Mouse (Mus musculus) liver, adult 2 months (tissue): ENCODE data around the gene Tmem9b. TPM values are rescaled to one million over a fixed set of nuclear protein-coding genes. Genes with fewer than 3 reads are reported as not detected.
A peak's percentile ranks its signal among the peaks of the same experiment; 100 is the strongest.

Experiments
- DNase-seq: peaks from one replicate; pipeline ENCODE4 v3.0.0-alpha.2; 2011; ENCODE audit warnings: low read depth, low spot score; ENCODE audit errors: extremely low read depth
- H3K27ac ChIP-seq: fragments of 200-500 bp; replicated peaks from 2 replicates; pipeline ENCODE4 v1.5.1; 2012; ENCODE audit warnings: low read depth, mild to moderate bottlenecking, control low read depth, inconsistent platforms, low read length; ENCODE audit not compliant: insufficient read depth
- H3K27me3 ChIP-seq: fragments of 200-500 bp; 2 replicates; pipeline ENCODE4 v1.6.1; 2012; ENCODE audit warnings: mild to moderate bottlenecking, moderate library complexity, low read length, inconsistent platforms; ENCODE audit not compliant: control insufficient read depth, insufficient read depth
- H3K36me3 ChIP-seq: fragments of 200-500 bp; 2 replicates; pipeline ENCODE4 v1.6.1; 2012; ENCODE audit warnings: low read length, inconsistent platforms; ENCODE audit not compliant: control insufficient read depth, insufficient read depth
- H3K4me1 ChIP-seq: fragments of 200-500 bp; 2 replicates; pipeline ENCODE4 v1.6.1; 2011; ENCODE audit warnings: low read length; ENCODE audit not compliant: control insufficient read depth, insufficient read depth
- H3K4me3 ChIP-seq: fragments of 200-500 bp; 2 replicates; pipeline ENCODE4 v1.5.1; 2011; ENCODE audit warnings: low read depth, mild to moderate bottlenecking, control low read depth, low read length, moderate library complexity; ENCODE audit not compliant: insufficient read depth
- H3K79me2 ChIP-seq: fragments of 200-500 bp; 2 replicates; pipeline ENCODE4 v1.6.1; 2012; ENCODE audit warnings: inconsistent platforms, mild to moderate bottlenecking, low read length, moderate library complexity; ENCODE audit not compliant: control insufficient read depth, insufficient read depth
- H3K9ac ChIP-seq: fragments of 200-500 bp; 2 replicates; pipeline ENCODE4 v1.6.1; 2012; ENCODE audit warnings: low read depth, mild to moderate bottlenecking, control low read depth, inconsistent platforms, low read length
- CTCF ChIP-seq: fragments of 200-500 bp; IDR thresholded peaks from 2 replicates; pipeline ENCODE4 v1.5.1; 2011; ENCODE audit warnings: low read depth, low read length, control low read depth
- POLR2A ChIP-seq: fragments of 200-500 bp; IDR thresholded peaks from 2 replicates; pipeline ENCODE4 v1.6.1; 2011; ENCODE audit warnings: low read length, control low read depth; ENCODE audit not compliant: insufficient read depth; ENCODE audit errors: extremely low read depth
- WGBS: fragments of 180-500 bp; shearing (Covaris S2); methylation state at CpG from one replicate; pipeline ENCODE4 v1.1.7; 2018; 5-methylcytosine and 5-hydroxymethylcytosine counted together
- polyA plus RNA-seq: library from polyadenylated mRNA; depleted of rRNA; stranded (reverse); fragments of >200 nt; gene quantifications from 2 replicates; pipeline ENCODE4 v1.2.3, GENCODE M21; 2012
- total RNA-seq: library from RNA; depleted of rRNA; stranded (reverse); fragments of >200 nt; gene quantifications from 2 replicates; pipeline ENCODE4 v1.2.3, GENCODE M21; 2014

Gene Tmem9b
- total and polyA plus RNA-seq, 2 experiments, result 16.5 to 26.3 TPM

- Histone ChIP-seq H3K4me3 (no peak overlapping the region), H3K4me1 (peaks cover 6% of the 10 kb centered on the region; the same call in 1 of the 2 replicates), H3K36me3 (peaks cover 2% of the 10 kb centered on the region; the same call in 1 of the 2 replicates), H3K79me2 (no peaks in the 10 kb centered on the region; the same call in 1 of the 2 replicates), H3K27ac (no peak overlapping the region), H3K9ac (no peak overlapping the region), H3K27me3 (no peaks in the 10 kb centered on the region)
- 84% methylated on average over 8 of the region's 8 CpGs for WGBS
- TF ChIP-seq POLR2A (no peak), CTCF (no peak)
- no peak for DNase-seq
Measured at GRCm38 (mm10) chr7:109754034-109754433, 1.4 kb upstream of the Tmem9b start.

GRCm38 (mm10) chr7:109751427-109752007, 1.2 kb downstream of the Tmem9b start:
- Histone ChIP-seq H3K27me3 (no peaks in the 10 kb centered on the region), H3K36me3 (peaks cover 2% of the 10 kb centered on the region; the same call in 1 of the 2 replicates), H3K4me1 (peaks cover 7% of the 10 kb centered on the region; the same call in 1 of the 2 replicates), H3K9ac (peak overlapping the region; percentile 96), H3K27ac (peak overlapping the region; percentile 93), H3K79me2 (no peaks in the 10 kb centered on the region; the same call in 1 of the 2 replicates), H3K4me3 (peak overlapping the region; percentile 88)
- DNase-seq, result no peak
- 3% methylated on average over 13 of the region's 13 CpGs for WGBS
- TF ChIP-seq CTCF (no peak), POLR2A (no peak)

- no peak for DNase-seq
- H3K9ac ChIP-seq, result no peak overlapping the region
- H3K4me1 ChIP-seq, result peaks cover 7% of the 10 kb centered on the region; the same call in 1 of the 2 replicates
- H3K36me3 ChIP-seq, result peaks cover 19% of the 10 kb centered on the region
- H3K4me3 ChIP-seq, result no peak overlapping the region
- no peaks in the 10 kb centered on the region; the same call in 1 of the 2 replicates for H3K79me2 ChIP-seq
- no peak for TF ChIP-seq POLR2A
- no peak for TF ChIP-seq CTCF
- no peak overlapping the region for H3K27ac ChIP-seq
- no peaks in the 10 kb centered on the region for H3K27me3 ChIP-seq
- WGBS, result 67% methylated on average over 1 of the region's 1 CpGs
Measured at GRCm38 (mm10) chr7:109747747-109748146, 4.9 kb downstream of the Tmem9b start.

GRCm38 (mm10) chr7:109741703-109742102, 11.0 kb downstream of the Tmem9b start:
- DNase-seq, result no peak
- TF ChIP-seq CTCF (no peak), POLR2A (no peak)
- Histone ChIP-seq H3K4me1 (no peaks in the 10 kb centered on the region), H3K4me3 (no peak overlapping the region), H3K27ac (no peak overlapping the region), H3K36me3 (peaks cover 59% of the 10 kb centered on the region), H3K27me3 (no peaks in the 10 kb centered on the region), H3K9ac (no peak overlapping the region), H3K79me2 (no peaks in the 10 kb centered on the region)
- WGBS, result 88% methylated on average over 4 of the region's 4 CpGs

GRCm38 (mm10) chr7:109741060-109741459, 11.6 kb downstream of the Tmem9b start:
- DNase-seq, result no peak
- Histone ChIP-seq H3K79me2 (no peaks in the 10 kb centered on the region), H3K27ac (no peak overlapping the region), H3K9ac (no peak overlapping the region), H3K36me3 (peaks cover 65% of the 10 kb centered on the region), H3K4me3 (no peak overlapping the region), H3K27me3 (no peaks in the 10 kb centered on the region), H3K4me1 (no peaks in the 10 kb centered on the region)
- whole genome bisulfite sequencing, result 95% methylated on average over 1 of the region's 1 CpGs
- TF ChIP-seq POLR2A (no peak), CTCF (no peak)

- H3K4me1 ChIP-seq, result no peaks in the 10 kb centered on the region
- H3K4me3 ChIP-seq, result no peak overlapping the region
- TF ChIP-seq POLR2A (no peak), CTCF (no peak)
- no peaks in the 10 kb centered on the region for H3K79me2 ChIP-seq
- no peak overlapping the region for H3K27ac ChIP-seq
- 64% methylated on average over 5 of the region's 5 CpGs for WGBS
- H3K36me3 ChIP-seq, result peaks cover 65% of the 10 kb centered on the region
- H3K27me3 ChIP-seq, result no peaks in the 10 kb centered on the region
- no peak for DNase-seq
- no peak overlapping the region for H3K9ac ChIP-seq
Measured at GRCm38 (mm10) chr7:109739822-109740370, 12.8 kb downstream of the Tmem9b start.
